Mouse (Mus musculus): Measurements from ENCODE around the gene C4b. TPM values are rescaled to one million over a fixed set of nuclear protein-coding genes. Genes with fewer than 3 reads are reported as not detected.
"Not testable (repeated sequence)": the region's sequence is repeated elsewhere in the genome, so short reads cannot be mapped to it uniquely, and the experiment has no call there.

Gene C4b
- total RNA-seq, 2 experiments from 2014 or later: 99.1 to 174 TPM

DNA sequence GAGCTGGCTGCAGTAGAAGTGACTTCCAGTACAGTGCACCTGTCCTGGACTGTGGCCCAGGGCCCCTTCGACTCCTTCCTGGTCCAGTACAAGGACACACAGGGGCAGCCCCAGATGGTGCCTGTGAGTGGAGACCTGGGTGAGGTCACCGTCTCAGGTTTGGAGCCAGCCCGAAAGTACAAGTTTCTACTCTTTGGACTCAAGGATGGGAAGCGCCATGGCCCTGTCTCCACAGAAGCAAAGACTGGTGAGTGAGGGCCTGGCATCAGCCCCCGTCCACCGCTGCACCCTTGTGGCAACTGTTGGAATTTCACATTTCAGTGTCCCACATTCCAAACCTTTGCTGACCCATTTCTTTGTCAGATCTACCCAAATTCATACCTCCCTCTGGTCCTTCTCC lies 30.7 kb downstream of the C4b start:
- peak; percentile 80 to 81 for DNase-seq (ENCODE audit: low spot score in 2 of 2)

DNA sequence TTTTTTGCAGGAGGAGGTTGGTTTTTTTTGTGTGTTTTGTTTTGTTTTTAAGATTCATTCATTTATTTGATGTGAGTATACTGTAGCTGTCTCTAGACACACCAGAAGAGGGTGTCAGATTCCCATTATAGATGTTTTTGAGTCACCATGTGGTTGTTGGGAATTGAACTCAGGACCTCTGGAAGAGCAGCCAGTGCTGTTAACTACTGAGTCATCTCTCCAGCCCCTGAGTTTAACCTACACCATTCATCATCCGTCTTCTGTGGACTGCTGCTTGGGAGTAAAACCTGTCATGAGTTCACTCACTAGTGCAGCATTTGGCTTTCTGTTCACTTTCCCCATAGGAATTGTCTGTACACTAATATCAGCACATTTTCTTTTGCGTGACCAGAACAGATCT lies 37.2 kb downstream of the C4b start:
- not testable (repeated sequence) for DNase-seq (ENCODE audit: low spot score in 2 of 2)

DNA sequence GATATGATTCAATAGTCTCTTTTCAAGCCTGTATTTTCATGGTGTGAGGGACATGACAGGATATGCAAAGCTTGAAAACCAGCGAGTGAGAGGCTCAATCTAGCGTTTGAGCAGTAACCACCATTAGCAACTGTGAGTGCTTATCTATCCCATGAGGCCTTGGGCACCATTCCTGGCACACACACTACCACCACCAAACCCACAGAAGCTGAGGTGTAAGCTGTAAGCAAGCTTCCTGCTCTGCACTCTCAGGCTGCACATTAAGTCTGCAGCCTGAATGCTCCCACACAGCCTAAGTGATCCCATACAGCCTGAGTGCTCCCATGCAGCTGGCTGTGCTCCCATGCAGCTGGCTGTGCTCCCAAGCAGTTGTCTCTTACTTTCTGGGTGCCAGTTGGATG lies 43.0 kb downstream of the C4b start:
- no peak for DNase-seq (ENCODE audit: low spot score in 2 of 2)

DNA sequence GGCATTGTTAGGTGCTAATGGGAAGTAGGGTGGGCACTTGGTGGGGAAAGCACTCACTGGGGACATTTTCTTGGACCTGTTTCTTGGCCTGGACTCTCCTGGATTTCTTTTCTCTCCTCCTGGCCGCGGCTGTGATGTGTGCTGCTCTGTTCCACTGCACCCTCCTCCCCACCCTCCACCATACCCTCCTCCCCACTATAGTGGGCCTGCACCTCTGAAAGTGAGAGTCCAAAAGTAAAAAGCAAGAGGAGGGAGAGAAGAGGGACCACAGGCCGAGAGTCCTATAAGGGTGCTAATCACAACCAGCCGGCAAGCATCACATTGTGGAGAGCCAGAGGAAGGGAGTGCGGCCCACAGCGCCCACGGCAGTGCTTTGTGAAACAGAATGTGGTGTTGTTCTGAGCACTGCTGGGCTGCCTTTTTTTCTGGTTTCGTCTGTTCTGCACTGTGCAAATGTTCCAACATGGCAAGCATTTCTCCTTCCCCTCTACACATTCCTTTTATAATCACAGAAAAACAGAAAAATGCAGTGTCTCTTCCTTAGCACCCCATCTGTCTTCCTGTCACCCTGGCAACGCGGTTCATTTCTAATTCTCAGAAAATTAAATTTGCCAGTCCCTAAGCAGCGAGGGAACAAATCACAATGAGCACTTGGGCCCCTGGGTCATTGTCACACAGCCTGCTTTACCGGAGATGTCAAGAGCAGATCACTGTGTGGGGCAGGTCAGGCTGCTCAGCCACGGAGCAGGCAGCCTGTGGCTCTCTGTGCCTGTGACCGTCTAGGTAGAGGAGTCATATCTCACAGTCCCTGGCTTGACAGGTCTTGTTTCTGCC lies 43.9 kb downstream of the C4b start:
- no peak for DNase-seq (ENCODE audit: low spot score in 2 of 2)

DNA sequence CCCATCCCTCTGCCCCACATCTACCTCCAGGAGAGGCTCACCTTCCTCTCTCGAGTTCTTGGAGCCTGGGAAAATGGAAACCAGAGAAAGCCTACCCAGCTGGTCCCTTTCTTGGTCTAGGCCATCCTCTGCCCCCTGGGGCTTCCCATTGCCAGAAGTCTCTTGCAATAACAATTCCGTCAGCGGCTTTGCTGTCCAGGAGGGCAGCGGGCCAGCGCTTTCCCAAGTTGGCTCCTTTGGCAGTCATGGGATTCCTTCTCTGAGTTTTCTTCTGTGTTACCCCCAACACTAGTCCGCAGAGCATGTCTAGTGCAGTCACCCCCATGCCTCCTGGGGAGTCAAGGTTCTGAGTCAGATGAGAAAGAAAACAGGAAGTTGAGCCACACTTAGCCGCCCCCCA lies 50.8 kb downstream of the C4b start:
- DNase-seq (ENCODE audit: low spot score in 2 of 2): peak in 1 of 2 experiments; percentile 62

DNA sequence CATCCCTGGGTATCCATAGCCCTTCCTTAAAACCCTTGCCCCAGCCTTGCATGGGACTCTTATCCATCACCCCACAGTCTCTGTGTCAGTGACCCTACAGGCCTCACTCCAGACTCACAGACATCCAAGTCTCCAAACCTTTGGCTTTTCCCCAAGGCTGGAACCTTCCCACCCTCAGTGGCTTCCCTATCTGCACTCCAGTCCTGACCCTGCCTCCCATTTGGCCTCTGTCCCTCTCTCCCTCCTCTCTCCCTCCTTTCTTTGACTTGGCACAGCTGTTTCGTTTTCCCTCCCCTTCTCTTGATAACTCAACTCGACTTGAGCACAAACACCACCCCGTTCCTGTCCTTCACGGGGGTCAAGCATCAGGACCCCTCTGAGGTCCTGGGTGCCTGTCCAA lies 53.2 kb downstream of the C4b start:
- no peak for DNase-seq (ENCODE audit: low spot score in 2 of 2)

DNA sequence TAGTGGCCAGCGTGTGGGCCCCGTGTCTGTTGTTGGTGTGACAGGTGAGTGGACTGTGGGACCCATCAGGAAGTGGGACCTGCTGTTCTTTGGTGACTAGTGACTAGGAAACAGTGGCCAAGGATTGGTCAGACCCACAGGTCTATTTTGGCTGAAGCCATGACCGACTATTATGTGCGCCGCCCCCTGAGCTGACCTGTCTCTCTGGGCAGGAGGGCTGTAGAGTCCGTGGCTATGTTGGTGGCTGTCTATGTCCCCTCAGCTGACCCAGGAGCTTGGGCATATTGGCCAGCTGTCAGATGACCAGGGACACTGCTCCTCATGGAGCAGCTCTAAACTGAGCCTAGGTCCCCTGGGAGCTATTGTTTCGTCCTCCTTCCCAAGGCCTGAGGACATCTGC lies 54.8 kb downstream of the C4b start:
- DNase-seq (ENCODE audit: low spot score in 2 of 2): no peak

DNA sequence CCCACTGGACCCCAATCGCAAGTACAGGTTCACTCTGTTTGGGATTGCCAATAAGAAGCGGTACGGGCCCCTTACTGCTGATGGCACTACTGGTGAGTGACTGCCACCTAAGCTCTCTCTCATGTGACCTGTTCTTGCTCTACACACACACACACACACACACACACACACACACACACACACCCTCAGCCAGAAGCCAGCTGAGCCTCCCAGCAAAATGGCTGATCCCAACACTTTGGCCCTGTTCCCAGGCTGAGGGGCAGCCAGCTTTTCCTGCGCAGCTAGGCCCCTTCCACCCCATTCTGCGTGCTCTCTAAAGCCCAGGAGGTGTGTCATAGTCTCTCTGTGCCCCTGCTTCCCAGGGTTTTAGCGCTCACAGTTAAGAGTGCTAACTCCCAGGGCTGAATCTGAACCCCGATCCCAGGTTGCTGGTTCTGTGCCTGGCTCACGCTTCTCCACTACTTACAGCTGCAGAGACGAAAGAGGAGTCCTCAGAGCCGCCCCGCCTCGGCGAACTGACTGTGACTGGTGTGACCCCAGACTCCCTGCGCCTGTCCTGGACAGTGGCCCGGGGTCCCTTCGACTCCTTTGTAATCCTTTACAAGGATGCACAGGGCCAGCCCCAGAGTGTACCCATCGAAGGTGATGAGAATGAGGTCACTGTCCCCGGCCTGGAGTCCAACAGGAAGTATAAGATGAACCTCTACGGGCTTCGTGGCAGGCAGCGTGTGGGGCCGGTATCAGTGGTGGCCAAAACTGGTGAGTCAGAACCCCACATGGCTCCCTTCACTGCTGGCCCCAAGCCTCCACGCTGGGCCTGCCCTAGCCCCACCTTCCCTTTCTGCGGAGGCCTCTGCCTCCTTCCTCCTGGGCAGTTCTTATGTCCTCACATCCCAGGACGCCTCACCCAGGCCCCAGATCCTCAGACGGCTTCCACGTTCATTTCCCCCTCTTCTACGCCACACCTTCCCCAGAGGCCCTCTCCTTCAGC lies 58.3 kb downstream of the C4b start:
- DNase-seq (ENCODE audit: low spot score in 2 of 2): no peak

DNA sequence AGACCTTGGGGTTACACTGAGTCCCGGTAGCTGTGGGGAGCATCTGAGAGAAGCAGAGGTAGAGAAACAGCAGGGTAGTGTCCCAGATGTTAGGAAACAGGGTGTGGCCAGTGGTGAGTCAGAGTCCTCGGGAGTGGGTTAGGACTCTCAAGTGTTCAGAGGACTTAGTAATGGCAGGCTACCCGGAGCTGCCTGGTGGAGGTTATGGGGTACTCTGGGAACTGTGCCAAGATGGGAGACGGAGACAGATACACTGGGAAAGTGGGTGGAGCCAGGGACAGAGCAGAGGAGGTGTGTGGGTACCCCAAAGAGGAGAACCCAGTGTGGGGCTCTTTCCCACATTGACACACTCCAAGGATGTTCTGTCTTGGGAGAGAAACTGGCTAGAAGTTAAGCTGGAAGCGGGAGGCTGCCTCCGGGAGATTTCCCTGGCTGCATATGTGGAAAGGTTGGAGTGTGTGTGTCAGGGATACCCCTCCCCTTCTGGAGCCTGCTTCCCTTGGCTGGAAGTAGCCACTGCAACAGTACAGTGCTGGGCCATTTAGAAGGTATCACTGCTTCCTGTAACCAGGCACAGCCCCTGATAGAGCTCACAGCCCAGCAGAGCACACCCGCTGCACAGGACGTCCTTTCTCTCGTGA lies 59.3 kb downstream of the C4b start:
- DNase-seq (ENCODE audit: low spot score in 2 of 2): no peak

DNA sequence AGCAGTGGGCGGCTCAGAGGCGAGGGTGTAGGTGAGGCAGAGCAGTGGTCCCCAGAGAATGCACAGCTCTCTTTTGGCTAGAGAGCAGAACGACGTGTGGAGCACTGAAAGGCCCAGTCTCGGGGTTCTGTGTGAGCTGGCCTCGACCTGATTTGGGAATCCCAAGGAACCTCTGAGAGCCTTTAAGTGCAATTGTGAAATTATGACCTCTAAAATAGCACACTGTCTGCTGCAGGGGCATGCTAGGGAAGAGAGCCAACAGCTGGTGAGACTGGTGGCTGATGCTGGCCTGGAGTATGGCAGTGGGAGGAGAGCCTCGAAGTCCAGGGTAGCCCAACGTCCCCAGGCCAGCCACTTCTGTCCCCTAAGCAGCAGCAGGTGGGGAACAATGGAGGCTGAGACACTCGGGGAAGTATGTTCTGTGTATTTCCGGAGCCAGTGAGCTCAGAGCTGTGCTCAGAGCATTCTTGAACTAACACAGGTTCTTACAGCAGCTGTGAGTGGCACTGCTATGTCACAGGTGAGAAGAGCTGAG lies 59.9 kb downstream of the C4b start:
- DNase-seq (ENCODE audit: low spot score in 2 of 2): no peak

DNA sequence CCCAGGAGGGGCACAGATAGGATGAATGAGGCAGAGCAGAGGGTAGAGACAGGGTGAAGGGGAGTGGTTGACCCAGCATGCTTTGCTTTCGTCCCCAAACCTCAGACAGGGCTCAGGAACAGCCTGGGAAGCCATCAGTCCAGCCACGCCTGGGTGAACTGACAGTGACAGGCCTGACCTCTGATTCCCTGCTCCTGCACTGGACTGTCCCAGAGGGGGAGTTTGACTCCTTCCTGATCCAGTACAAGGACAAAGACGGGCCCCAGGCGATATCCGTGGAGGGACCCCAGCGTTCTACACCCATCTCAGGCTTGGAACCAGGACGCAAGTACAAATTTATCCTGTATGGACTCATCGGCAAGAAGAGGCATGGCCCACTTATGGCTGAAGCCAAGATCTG lies 60.5 kb downstream of the C4b start:
- DNase-seq (ENCODE audit: low spot score in 2 of 2): no peak

DNA sequence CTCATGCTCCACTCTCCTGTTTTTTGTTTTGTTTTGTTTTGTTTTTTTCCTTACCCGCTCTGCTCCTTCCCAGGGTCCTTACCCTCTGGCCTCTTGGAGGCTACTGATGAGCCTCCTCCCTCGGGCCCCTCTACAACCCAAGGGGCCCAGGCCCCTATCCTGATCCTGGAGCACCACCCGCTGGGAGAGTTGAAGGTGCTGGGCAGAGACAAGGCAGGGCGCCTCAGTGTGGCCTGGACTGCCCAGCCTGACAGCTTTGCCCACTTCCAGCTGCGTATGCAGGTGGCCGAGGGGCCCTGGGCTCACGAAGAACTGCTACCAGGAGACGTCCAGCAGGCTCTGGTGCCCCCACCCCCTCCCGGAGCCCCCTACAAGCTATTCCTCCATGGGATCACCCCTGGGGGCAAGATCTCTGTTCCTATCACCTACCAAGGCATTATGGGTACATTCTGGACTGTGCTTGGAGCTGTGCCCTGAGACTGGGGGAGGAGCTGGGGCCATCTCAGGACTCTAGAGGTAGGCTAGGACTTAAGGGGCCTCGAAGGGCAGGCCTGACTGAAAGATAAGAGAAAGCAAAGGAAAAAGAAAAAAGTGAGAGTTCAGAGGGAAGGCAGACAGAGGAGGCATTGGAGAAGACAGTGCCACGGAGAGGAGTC lies 61.7 kb downstream of the C4b start:
- no peak for DNase-seq (ENCODE audit: low spot score in 2 of 2)

DNA sequence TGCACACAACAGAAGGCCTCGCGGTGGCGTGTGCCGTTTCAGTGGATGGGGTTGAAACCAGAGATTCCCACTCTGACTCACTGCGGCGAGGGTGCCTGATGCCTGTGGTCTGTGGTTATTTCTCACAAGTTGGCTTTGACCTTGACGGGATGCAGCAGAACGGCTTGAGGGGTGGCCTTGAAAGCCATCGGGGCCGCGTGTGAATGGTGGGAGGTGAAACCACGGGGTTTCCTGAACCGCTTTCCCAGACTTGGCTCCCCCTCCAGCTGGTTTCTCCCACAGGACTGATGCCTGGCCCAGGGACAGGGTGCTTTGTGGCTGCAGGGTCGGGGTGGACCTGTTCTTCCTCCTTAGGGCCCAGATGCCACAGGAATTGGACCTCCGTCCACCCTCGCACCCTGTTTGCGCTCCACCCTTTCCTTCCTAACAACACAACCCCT lies 62.5 kb downstream of the C4b start:
- DNase-seq (ENCODE audit: low spot score in 2 of 2): peak in 1 of 2 experiments; percentile 39

DNA sequence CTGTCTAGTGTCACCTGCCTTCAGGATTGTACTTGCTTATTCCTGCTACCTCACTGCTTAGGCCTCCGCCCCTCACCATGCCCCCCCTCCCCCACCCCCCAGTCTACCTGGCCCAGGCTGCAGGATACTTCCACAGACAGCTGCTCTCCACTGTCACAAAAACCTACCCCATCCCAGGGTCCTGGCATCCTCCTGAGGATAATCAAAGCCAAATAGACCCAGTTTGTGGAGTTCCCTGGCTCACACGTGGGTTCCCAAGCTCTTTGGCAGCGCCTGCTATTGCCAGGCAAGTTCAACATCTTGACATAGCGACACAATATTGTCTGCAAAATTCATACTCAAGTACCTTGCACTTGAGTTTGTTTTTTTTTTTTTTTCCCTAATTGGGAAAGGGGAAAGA lies 63.1 kb downstream of the C4b start:
- DNase-seq (ENCODE audit: low spot score in 2 of 2): no peak

DNA sequence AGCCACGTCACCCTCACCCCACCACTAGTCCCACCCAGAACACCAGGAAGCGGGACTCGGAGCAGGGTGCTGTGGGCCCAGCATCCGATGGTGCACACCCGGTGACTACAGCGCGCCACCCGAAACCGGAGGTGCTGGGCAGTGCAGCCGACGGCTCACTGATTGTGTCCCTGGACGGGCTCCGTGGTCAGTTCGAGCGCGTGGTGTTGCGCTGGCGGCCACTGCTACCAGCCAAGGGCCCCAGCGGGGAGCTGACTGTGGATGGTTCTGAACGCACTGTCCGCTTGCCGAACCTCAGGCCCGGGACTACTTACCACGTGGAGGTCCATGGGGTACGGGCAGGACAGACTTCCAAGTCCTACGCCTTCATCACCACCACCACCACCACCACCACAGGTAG lies 63.5 kb downstream of the C4b start:
- no peak for DNase-seq (ENCODE audit: low spot score in 2 of 2)

Small RNA genes lying within 50 kb of the gene (microRNA-seq; reads per million reads assigned to microRNA genes)
- gene Gm27471 (ENCODE audit: borderline number of aligned reads in 2 of 2): 0 reads per million in 2 experiments

Other genes with a start within 250 kb of the C4b start
- not detected for gene Btnl6, start 226.5 kb downstream of the C4b start, total RNA-seq (2021)
- 10 to 100 TPM; 26.2 to 31.5 TPM for gene Notch4, start 179.6 kb downstream of the C4b start, total RNA-seq (2021)
- 1 to 10 TPM; 4.8 to 7.3 TPM for gene Gpsm3, start 154.1 kb downstream of the C4b start, total RNA-seq (2021)
- 10 to 100 TPM; 32.4 to 40.9 TPM for gene Pbx2, start 152.6 kb downstream of the C4b start, total RNA-seq (2021)
- under 1 TPM; 0.73 to 0.86 TPM for gene Ager, start 146.0 kb downstream of the C4b start, total RNA-seq (2021)
- gene Rnf5, start 140.2 kb downstream of the C4b start, total RNA-seq (2021): 10 to 100 TPM; 71.8 to 86.7 TPM
- gene Agpat1, start 139.6 kb downstream of the C4b start, total RNA-seq (2021): 100 to 1,000 TPM; 106 to 112 TPM
- gene Egfl8, start 127.9 kb downstream of the C4b start, total RNA-seq (2021): 1 to 10 TPM; 1.9 to 3.9 TPM
- 10 to 100 TPM; 56.9 to 71.5 TPM for gene Ppt2, start 115.4 kb downstream of the C4b start, total RNA-seq (2021)
- gene Prrt1, start 114.3 kb downstream of the C4b start, total RNA-seq (2021): 10 to 100 TPM; 10.4 to 17.9 TPM
- 10 to 100 TPM; 12.8 to 17.5 TPM for gene Fkbpl, start 99.1 kb downstream of the C4b start, total RNA-seq (2021)
- 10 to 100 TPM; 46.5 to 48.6 TPM for gene Atf6b, start 96.7 kb downstream of the C4b start, total RNA-seq (2021)
- gene Tnxb, start 73.3 kb downstream of the C4b start, total RNA-seq (2021): 10 to 100 TPM; 19.8 to 25.2 TPM
- gene Cyp21a1, start 60.7 kb upstream of the C4b start, total RNA-seq (2021): over 10,000 TPM in 1 of 2 experiments, 1,000 to 10,000 TPM in 1; 3,976 to 16,190 TPM
- 10 to 100 TPM; 54.2 to 62.5 TPM for gene Stk19, start 93.1 kb upstream of the C4b start, total RNA-seq (2021)
- 10 to 100 TPM; 75.5 to 82.1 TPM for gene Dxo, start 93.1 kb upstream of the C4b start, total RNA-seq (2021)
- gene Skiv2l, start 106.3 kb upstream of the C4b start, total RNA-seq (2021): 10 to 100 TPM; 60.8 to 65.9 TPM
- gene Nelfe, start 106.5 kb upstream of the C4b start, total RNA-seq (2021): 10 to 100 TPM; 46.1 to 54.5 TPM
- 10 to 100 TPM; 14.6 to 38.9 TPM for gene Cfb, start 118.6 kb upstream of the C4b start, total RNA-seq (2021)
- gene Zbtb12, start 135.6 kb upstream of the C4b start, total RNA-seq (2021): 10 to 100 TPM in 1 of 2 experiments, 1 to 10 TPM in 1; 9.9 to 12.4 TPM
- gene Gm20547, start 138.2 kb upstream of the C4b start, total RNA-seq (2021): under 1 TPM in 1 of 2 experiments, not detected in 1; 0.19 TPM
- gene C2, start 154.4 kb upstream of the C4b start, total RNA-seq (2021): 10 to 100 TPM; 88.3 to 89.2 TPM
- 100 to 1,000 TPM; 101 to 144 TPM for gene Ehmt2, start 154.6 kb upstream of the C4b start, total RNA-seq (2021)
- gene Slc44a4, start 170.6 kb upstream of the C4b start, total RNA-seq (2021): under 1 TPM; 0.30 to 0.51 TPM
- 10 to 100 TPM; 22.5 to 24.3 TPM for gene Neu1, start 187.4 kb upstream of the C4b start, total RNA-seq (2021)
- 100 to 1,000 TPM; 635 to 643 TPM for gene Hspa1b, start 215.4 kb upstream of the C4b start, total RNA-seq (2021)
- under 1 TPM in 1 of 2 experiments, not detected in 1; 0.60 TPM for gene Gm20481, start 226.0 kb upstream of the C4b start, total RNA-seq (2021)
- 100 to 1,000 TPM; 195 to 256 TPM for gene Hspa1a, start 228.3 kb upstream of the C4b start, total RNA-seq (2021)
- under 1 TPM; 0.30 to 0.58 TPM for gene Hspa1l, start 228.8 kb upstream of the C4b start, total RNA-seq (2021)
- gene Lsm2, start 238.0 kb upstream of the C4b start, total RNA-seq (2021): 10 to 100 TPM; 31.9 to 34.5 TPM